Mouse (Mus musculus) adipocyte (in vitro differentiated cells): ENCODE data around the gene 1700029F12Rik.
A peak's percentile ranks its signal among the peaks of the same experiment; 100 is the strongest.
"Not testable (repeated sequence)": the region's sequence is repeated elsewhere in the genome, so short reads cannot be mapped to it uniquely, and the experiment has no call there.

Source experiments
- DNase-seq: peaks from one replicate; pipeline ENCODE4 v3.0.0-alpha.2; 2016; ENCODE audit warnings: low spot score

1700029F12Rik gene

GRCm38 (mm10) chr13:97034262-97034661 is at the start of gene 1700029F12Rik:
Gene 1700029F12Rik, minus strand, starts transcription at chr13:97034362.
- DNase-seq: no peak

GRCm38 (mm10) chr13:97082432-97082831 is 48.3 kb upstream of the 1700029F12Rik start:
- DNase-seq: no peak

GRCm38 (mm10) chr13:97080615-97081014 is 46.5 kb upstream of the 1700029F12Rik start:
- DNase-seq: no peak

- no peak for DNase-seq
Measured at GRCm38 (mm10) chr13:97080201-97080600, 46.0 kb upstream of the 1700029F12Rik start.

- no peak for DNase-seq
Measured at GRCm38 (mm10) chr13:97077556-97077955, 43.4 kb upstream of the 1700029F12Rik start.

GRCm38 (mm10) chr13:97073497-97073896 is 39.3 kb upstream of the 1700029F12Rik start:
- DNase-seq: no peak

GRCm38 (mm10) chr13:97071626-97072241 is 37.6 kb upstream of the 1700029F12Rik start:
- no peak for DNase-seq

GRCm38 (mm10) chr13:97070931-97071625 is 36.9 kb upstream of the 1700029F12Rik start:
- no peak for DNase-seq

GRCm38 (mm10) chr13:97068151-97068550 is 34.0 kb upstream of the 1700029F12Rik start:
- no peak for DNase-seq

GRCm38 (mm10) chr13:97067691-97068090 is 33.5 kb upstream of the 1700029F12Rik start:
- DNase-seq: no peak

GRCm38 (mm10) chr13:97066649-97067550 is 32.7 kb upstream of the 1700029F12Rik start, which contains the start of gene Fam169a:
Gene Fam169a, plus strand, starts transcription at chr13:97067286.
- no peak for DNase-seq

GRCm38 (mm10) chr13:97064844-97065621 is 30.9 kb upstream of the 1700029F12Rik start:
- not testable (repeated sequence) for DNase-seq

GRCm38 (mm10) chr13:97064413-97064812 is 30.3 kb upstream of the 1700029F12Rik start:
- DNase-seq: no peak

- no peak for DNase-seq
Measured at GRCm38 (mm10) chr13:97063431-97063830, 29.3 kb upstream of the 1700029F12Rik start.

- DNase-seq: no peak
Measured at GRCm38 (mm10) chr13:97062151-97062550, 28.0 kb upstream of the 1700029F12Rik start.

- no peak for DNase-seq
Measured at GRCm38 (mm10) chr13:97060331-97060730, 26.2 kb upstream of the 1700029F12Rik start.

- no peak for DNase-seq
Measured at GRCm38 (mm10) chr13:97059746-97060145, 25.6 kb upstream of the 1700029F12Rik start.

- DNase-seq: no peak
Measured at GRCm38 (mm10) chr13:97057817-97058216, 23.7 kb upstream of the 1700029F12Rik start.

- no peak for DNase-seq
Measured at GRCm38 (mm10) chr13:97053844-97054243, 19.7 kb upstream of the 1700029F12Rik start.

GRCm38 (mm10) chr13:97052667-97053066 is 18.5 kb upstream of the 1700029F12Rik start:
- DNase-seq: peak; percentile 65

GRCm38 (mm10) chr13:97051158-97051557 is 17.0 kb upstream of the 1700029F12Rik start:
- DNase-seq: peak; percentile 10

GRCm38 (mm10) chr13:97030075-97030474 is 4.1 kb downstream of the 1700029F12Rik start:
- no peak for DNase-seq
